Mouse (Mus musculus): ENCODE data around the gene Foxi2.

Gene Foxi2

DNA sequence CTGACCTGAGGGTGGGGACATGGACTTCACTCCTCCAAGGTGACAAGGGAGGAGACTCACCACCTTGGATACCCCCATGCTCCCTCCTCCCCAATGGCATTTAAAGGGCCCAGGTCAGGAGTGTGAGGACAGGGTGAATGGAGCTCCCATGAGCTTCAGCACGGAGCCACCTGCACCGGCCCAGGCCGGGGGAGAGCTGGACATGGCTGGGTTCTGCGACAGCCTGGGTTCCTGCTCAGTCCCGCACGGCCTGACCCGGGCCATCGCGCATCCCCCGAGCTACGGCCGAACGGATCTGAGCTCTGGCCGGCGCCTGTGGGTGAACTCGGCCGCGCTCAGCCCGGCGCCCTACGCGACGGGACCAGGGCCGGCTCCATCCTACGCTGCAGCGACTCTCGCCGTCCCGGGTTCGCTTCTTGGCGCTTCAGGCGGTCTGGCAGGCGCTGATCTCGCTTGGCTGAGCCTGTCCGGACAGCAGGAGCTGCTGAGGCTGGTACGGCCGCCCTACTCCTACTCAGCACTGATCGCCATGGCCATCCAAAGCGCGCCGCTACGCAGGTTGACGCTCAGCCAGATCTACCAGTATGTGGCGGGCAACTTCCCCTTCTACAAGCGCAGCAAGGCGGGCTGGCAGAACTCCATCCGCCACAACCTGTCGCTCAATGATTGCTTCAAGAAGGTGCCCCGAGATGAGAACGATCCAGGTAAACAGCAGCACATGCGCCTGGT lies at the start of gene Foxi2:
Gene Foxi2, plus strand, starts transcription at position 72 of the 729 bp plus-strand sequence.
- DNase-seq = no peak

- no peak for DNase-seq
Observed at GRCm38 (mm10) chr7:135364606-135365005, 45.5 kb upstream of the Foxi2 start.

GRCm38 (mm10) chr7:135376048-135376447 lies 34.1 kb upstream of the Foxi2 start:
- DNase-seq = no peak

- DNase-seq = no peak
Observed at GRCm38 (mm10) chr7:135376932-135377331, 33.2 kb upstream of the Foxi2 start.

DNA sequence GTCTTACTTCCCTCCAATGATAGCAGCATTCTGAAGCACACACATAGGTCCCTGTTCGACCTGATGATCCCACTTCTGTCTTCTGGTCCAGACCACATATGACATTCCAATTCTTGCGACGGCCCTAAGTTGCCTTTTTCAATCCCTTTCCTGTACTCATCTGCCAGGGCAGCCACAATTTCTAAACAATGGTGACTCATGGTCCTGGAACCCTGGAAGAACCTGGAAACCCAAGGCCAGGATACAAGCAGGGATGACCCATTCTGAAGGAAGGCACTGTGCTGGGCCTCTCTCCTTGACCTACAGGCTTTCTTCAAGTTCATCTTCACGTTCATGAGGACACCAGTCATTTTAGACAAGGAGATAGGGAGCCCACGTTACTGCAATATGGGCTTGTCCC lies 31.8 kb upstream of the Foxi2 start:
- no peak for DNase-seq

GRCm38 (mm10) chr7:135389039-135389438 lies 21.1 kb upstream of the Foxi2 start:
- DNase-seq = peak in 1 of 2 experiments; percentile 17

GRCm38 (mm10) chr7:135392949-135393542 lies 17.1 kb upstream of the Foxi2 start:
- no peak for DNase-seq

DNA sequence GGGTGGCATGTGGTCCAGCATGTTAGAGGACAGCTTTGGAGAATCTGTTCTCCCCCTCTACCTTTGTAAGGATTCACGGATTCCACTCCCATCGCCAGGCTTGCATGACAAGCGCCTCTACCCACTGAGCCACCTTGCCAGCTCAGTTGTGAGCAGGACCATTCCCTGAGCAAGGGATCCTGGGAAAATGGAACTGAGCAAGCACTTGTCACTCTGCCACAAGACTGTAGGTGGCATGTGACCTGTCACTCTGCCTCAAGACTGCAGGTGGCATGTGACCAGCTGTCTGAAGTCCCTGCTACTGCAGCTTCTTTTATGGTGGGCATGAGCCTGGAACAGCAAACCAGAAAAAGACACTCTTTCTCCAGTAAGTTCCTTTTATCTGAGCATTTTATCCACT lies 15.7 kb upstream of the Foxi2 start:
- DNase-seq = no peak

GRCm38 (mm10) chr7:135395242-135395641 lies 14.9 kb upstream of the Foxi2 start:
- no peak for DNase-seq

DNA sequence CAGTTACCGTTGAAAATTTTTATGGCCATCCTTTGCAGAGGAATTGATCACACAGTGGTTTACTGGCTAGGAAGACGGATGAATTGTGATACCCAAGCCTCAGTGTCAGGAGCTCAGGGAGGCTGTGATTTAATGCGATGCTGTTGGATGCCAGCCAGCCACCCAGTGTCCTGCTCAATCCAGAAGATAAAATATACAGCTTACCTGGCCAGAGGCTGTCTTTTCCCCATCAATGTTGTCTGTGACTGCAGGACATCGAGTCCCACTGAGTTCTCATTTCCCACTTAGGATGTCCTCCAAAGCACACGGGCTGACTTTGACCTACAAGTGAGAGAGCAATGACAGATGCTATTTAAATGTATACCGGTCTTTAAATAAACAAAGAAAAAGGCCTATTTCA lies 13.0 kb upstream of the Foxi2 start:
- DNase-seq = no peak

- no peak for DNase-seq
Observed at GRCm38 (mm10) chr7:135397874-135398273, 12.2 kb upstream of the Foxi2 start.

- DNase-seq = peak; percentile 31 to 66
Observed at GRCm38 (mm10) chr7:135403416-135403815, 6.7 kb upstream of the Foxi2 start.

DNA sequence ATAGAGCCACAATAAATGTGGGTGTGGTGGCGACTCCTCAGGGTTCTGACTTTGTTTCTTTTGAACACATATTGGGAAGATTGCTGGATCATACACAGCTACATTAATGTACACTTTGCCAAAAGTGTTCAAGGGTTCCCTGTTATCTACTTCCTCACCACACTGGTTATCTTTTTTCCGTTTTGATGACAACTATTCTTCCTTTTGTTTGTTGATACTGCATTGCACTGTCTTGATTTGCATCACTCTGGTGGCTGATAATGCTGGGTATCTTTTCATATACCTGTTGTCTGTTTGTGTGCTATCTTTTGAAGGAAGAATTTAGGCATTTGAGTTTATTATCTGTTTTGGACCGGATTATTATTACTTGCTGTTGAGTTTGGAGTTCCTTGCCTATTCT lies 3.3 kb upstream of the Foxi2 start:
- no peak for DNase-seq

GRCm38 (mm10) chr7:135408501-135408900 lies 1.6 kb upstream of the Foxi2 start:
- DNase-seq = no peak

GRCm38 (mm10) chr7:135412357-135412756 lies 2.2 kb downstream of the Foxi2 start:
- no peak for DNase-seq

- no peak for DNase-seq
Observed at GRCm38 (mm10) chr7:135428840-135429239, 18.7 kb downstream of the Foxi2 start.

- DNase-seq = no peak
Observed at GRCm38 (mm10) chr7:135430903-135431302, 20.8 kb downstream of the Foxi2 start.

DNA sequence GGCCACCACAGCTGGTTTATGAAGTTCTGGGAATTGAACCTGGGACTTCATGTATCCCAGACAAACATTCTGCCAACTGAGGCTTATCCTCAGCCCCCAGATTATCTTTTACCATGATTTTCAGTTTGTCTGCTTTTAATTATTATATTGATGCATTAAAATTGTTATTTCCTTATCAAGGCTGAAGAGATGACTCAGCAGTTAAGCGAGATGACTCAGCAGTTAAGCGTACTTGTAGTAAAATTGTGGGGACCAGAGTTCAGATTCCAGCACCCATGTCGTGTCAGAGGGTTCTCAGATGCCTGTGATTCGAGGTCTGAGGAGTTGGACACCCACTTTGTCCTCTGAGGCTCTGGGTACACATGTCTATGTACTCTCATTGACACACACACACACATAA lies 33.8 kb downstream of the Foxi2 start:
- DNase-seq = no peak

- no peak for DNase-seq
Observed at GRCm38 (mm10) chr7:135451340-135451739, 41.2 kb downstream of the Foxi2 start.

GRCm38 (mm10) chr7:135452366-135452765 lies 42.3 kb downstream of the Foxi2 start:
- DNase-seq = no peak

- no peak for DNase-seq
Observed at GRCm38 (mm10) chr7:135453690-135454089, 43.6 kb downstream of the Foxi2 start.
